Mouse (Mus musculus) CH12.LX (cell line): Measurements from ENCODE around the gene Cd180. TPM values are rescaled to one million over a fixed set of nuclear protein-coding genes. Genes with fewer than 3 reads are reported as not detected.

Experiments used
- DNase-seq: peaks from one replicate; pipeline ENCODE4 v3.0.0-alpha.2; 2013; ENCODE audit errors: extremely low read depth
- H3K27ac ChIP-seq: 2 replicates; pipeline ENCODE4 v1.5.1; 2012; ENCODE audit warnings: low read depth, mild to moderate bottlenecking, control low read depth, moderate library complexity; ENCODE audit not compliant: insufficient read depth
- H3K27me3 ChIP-seq: replicated peaks from 2 replicates; pipeline ENCODE3; 2012; ENCODE audit warnings: inconsistent platforms
- H3K36me3 ChIP-seq, 2 experiments: replicated peaks in 1 of 2; 2 replicates each; pipeline versions ENCODE3 to v1.6.1; 2012; ENCODE audit warnings: inconsistent platforms in 1 of 2, low read length in 1 of 2, mild to moderate bottlenecking in 1 of 2, mixed read lengths in 1 of 2, moderate library complexity in 1 of 2; ENCODE audit not compliant: control insufficient read depth in 1 of 2, insufficient read depth in 1 of 2
- H3K4me1 ChIP-seq, 2 experiments: 2 replicates each; pipeline ENCODE4 v1.6.1; 2012; ENCODE audit warnings: inconsistent platforms in 1 of 2, moderate library complexity in 1 of 2; ENCODE audit not compliant: insufficient read depth in 2 of 2, control insufficient read depth in 1 of 2
- H3K4me2 ChIP-seq: 2 replicates; pipeline ENCODE4 v1.6.1; 2012; ENCODE audit warnings: low read depth, mild to moderate bottlenecking, control low read depth; ENCODE audit not compliant: poor library complexity, insufficient read depth, severe bottlenecking
- H3K4me3 ChIP-seq, 3 experiments: fragments of 150-350 bp in 1 of 3; sonication (generic) in 1 of 3; replicated peaks in 1 of 3; 2 replicates each; pipeline versions ENCODE3 to v1.5.1; 2011 to 2012; ENCODE audit warnings: low read depth in 2 of 3, low read length in 2 of 3, mild to moderate bottlenecking in 2 of 3, moderate library complexity in 2 of 3, control low read depth in 1 of 3, improper control_type of control experiment in 1 of 3, inconsistent platforms in 1 of 3, mixed read lengths in 1 of 3; ENCODE audit not compliant: poor library complexity in 1 of 3
- H3K79me2 ChIP-seq: replicated peaks from 2 replicates; pipeline ENCODE4 v1.6.1; 2012; ENCODE audit warnings: mild to moderate bottlenecking, moderate library complexity; ENCODE audit not compliant: control insufficient read depth, poor library complexity, insufficient read depth, severe bottlenecking; ENCODE audit errors: extremely low read depth
- H3K9ac ChIP-seq: 2 replicates; pipeline ENCODE4 v1.6.1; 2012; ENCODE audit warnings: low read depth, mild to moderate bottlenecking, control low read depth, moderate library complexity; ENCODE audit not compliant: insufficient read depth
- H3K9me3 ChIP-seq: replicated peaks from 2 replicates; pipeline ENCODE3; 2012; ENCODE audit warnings: low read length, inconsistent platforms, mixed read lengths
- BHLHE40 ChIP-seq: IDR thresholded peaks from 2 replicates; pipeline ENCODE4 v1.6.1; 2011; ENCODE audit warnings: mild to moderate bottlenecking, low read depth, low read length, improper control_type of control experiment
- CHD1 ChIP-seq: IDR thresholded peaks from 2 replicates; pipeline ENCODE4 v1.6.1; 2012; ENCODE audit warnings: low read depth, low read length, improper control_type of control experiment, inconsistent platforms
- CHD2 ChIP-seq: IDR thresholded peaks from 2 replicates; pipeline ENCODE4 v1.6.1; 2011; ENCODE audit warnings: low read length, improper control_type of control experiment
- CTCF ChIP-seq, 2 experiments: IDR thresholded peaks in 1 of 2; conservative IDR thresholded peaks in 1 of 2; 2 replicates each; pipeline ENCODE4 v1.5.1; 2011 to 2012; ENCODE audit warnings: low read depth in 2 of 2, low read length in 2 of 2, improper control_type of control experiment in 1 of 2, inconsistent platforms in 1 of 2, mild to moderate bottlenecking in 1 of 2, moderate library complexity in 1 of 2
- E2F4 ChIP-seq: IDR thresholded peaks from 2 replicates; pipeline ENCODE4 v1.6.1; 2011; ENCODE audit warnings: low read depth, low read length, improper control_type of control experiment; ENCODE audit not compliant: insufficient replicate concordance
- EP300 ChIP-seq: IDR thresholded peaks from 2 replicates; pipeline ENCODE4 v1.6.1; 2011; ENCODE audit warnings: low read length, improper control_type of control experiment
- GABPA ChIP-seq: IDR thresholded peaks from 2 replicates; pipeline ENCODE4 v1.6.1; 2012; ENCODE audit warnings: low read depth, low read length, improper control_type of control experiment, inconsistent platforms; ENCODE audit not compliant: insufficient replicate concordance
- HCFC1 ChIP-seq: IDR thresholded peaks from 2 replicates; pipeline ENCODE4 v1.6.1; 2012; ENCODE audit warnings: low read depth, mild to moderate bottlenecking, inconsistent platforms, low read length, improper control_type of control experiment
- IRF4 ChIP-seq: IDR thresholded peaks from 2 replicates; pipeline ENCODE4 v1.6.1; 2014; ENCODE audit warnings: low read depth, mild to moderate bottlenecking, inconsistent platforms, low read length, improper control_type of control experiment
- JUND ChIP-seq: conservative IDR thresholded peaks from 2 replicates; pipeline ENCODE4 v1.6.1; 2011; ENCODE audit warnings: low read depth, low read length, improper control_type of control experiment
- KAT2A ChIP-seq: IDR thresholded peaks from 2 replicates; pipeline ENCODE4 v1.6.1; 2012; ENCODE audit warnings: low read length, improper control_type of control experiment, inconsistent platforms; ENCODE audit not compliant: insufficient replicate concordance
- MAX ChIP-seq: IDR thresholded peaks from 2 replicates; pipeline ENCODE4 v1.6.1; 2011; ENCODE audit warnings: low read length, improper control_type of control experiment
- MAZ ChIP-seq: IDR thresholded peaks from 2 replicates; pipeline ENCODE4 v1.6.1; 2012; ENCODE audit warnings: low read depth, mild to moderate bottlenecking, inconsistent platforms, low read length, improper control_type of control experiment, moderate library complexity
- MEF2A ChIP-seq: IDR thresholded peaks from 2 replicates; pipeline ENCODE4 v1.6.1; 2014; ENCODE audit warnings: low read depth, mild to moderate bottlenecking, inconsistent platforms, low read length, improper control_type of control experiment, borderline replicate concordance
- MXI1 ChIP-seq: IDR thresholded peaks from 2 replicates; pipeline ENCODE4 v1.6.1; 2011; ENCODE audit warnings: mild to moderate bottlenecking, low read depth, low read length, improper control_type of control experiment
- MYC ChIP-seq: IDR thresholded peaks from 2 replicates; pipeline ENCODE4 v1.6.1; 2011; ENCODE audit warnings: low read depth, mild to moderate bottlenecking, improper control_type of control experiment, low read length
- NRF1 ChIP-seq: IDR thresholded peaks from 2 replicates; pipeline ENCODE4 v1.6.1; 2014; ENCODE audit warnings: low read depth, mild to moderate bottlenecking, inconsistent platforms, low read length, improper control_type of control experiment, moderate library complexity
- PAX5 ChIP-seq: IDR thresholded peaks from 2 replicates; pipeline ENCODE4 v1.6.1; 2012; ENCODE audit warnings: low read length, inconsistent platforms, mixed read lengths
- POLR2A ChIP-seq: IDR thresholded peaks from 2 replicates; pipeline ENCODE4 v1.6.1; 2011; ENCODE audit warnings: low read depth, mild to moderate bottlenecking, improper control_type of control experiment, low read length
- POLR2AphosphoS2 ChIP-seq: IDR thresholded peaks from 2 replicates; pipeline ENCODE4 v1.6.1; 2011; ENCODE audit warnings: low read depth, low read length, improper control_type of control experiment
- RCOR1 ChIP-seq: conservative IDR thresholded peaks from 2 replicates; pipeline ENCODE4 v1.6.1; 2012; ENCODE audit warnings: low read depth, mild to moderate bottlenecking, inconsistent platforms, low read length, improper control_type of control experiment
- SIN3A ChIP-seq: IDR thresholded peaks from 2 replicates; pipeline ENCODE4 v1.6.1; 2012; ENCODE audit warnings: low read length, improper control_type of control experiment, inconsistent platforms
- SMC3 ChIP-seq: IDR thresholded peaks from 2 replicates; pipeline ENCODE4 v1.6.1; 2011; ENCODE audit warnings: low read depth, low read length, improper control_type of control experiment
- TCF12 ChIP-seq: IDR thresholded peaks from 2 replicates; pipeline ENCODE4 v1.6.1; 2014; ENCODE audit warnings: low read depth, mild to moderate bottlenecking, inconsistent platforms, low read length, improper control_type of control experiment
- UBTF ChIP-seq: IDR thresholded peaks from 2 replicates; pipeline ENCODE4 v1.6.1; 2012; ENCODE audit warnings: low read depth, mild to moderate bottlenecking, inconsistent platforms, low read length, improper control_type of control experiment, moderate library complexity
- USF1 ChIP-seq: IDR thresholded peaks from 2 replicates; pipeline ENCODE4 v1.6.1; 2014; ENCODE audit warnings: low read depth, mild to moderate bottlenecking, inconsistent platforms, low read length, improper control_type of control experiment
- USF2 ChIP-seq: conservative IDR thresholded peaks from 2 replicates; pipeline ENCODE4 v1.6.1; 2011; ENCODE audit warnings: low read depth, low read length, improper control_type of control experiment
- ZC3H11A ChIP-seq: IDR thresholded peaks from 2 replicates; pipeline ENCODE4 v1.6.1; 2012; ENCODE audit warnings: low read depth, mild to moderate bottlenecking, inconsistent platforms, low read length, improper control_type of control experiment
- ZKSCAN1 ChIP-seq: IDR thresholded peaks from 2 replicates; pipeline ENCODE4 v1.6.1; 2012; ENCODE audit warnings: low read depth, inconsistent platforms, low read length, improper control_type of control experiment, borderline replicate concordance
- ZMIZ1 ChIP-seq: IDR thresholded peaks from 2 replicates; pipeline ENCODE4 v1.6.1; 2012; ENCODE audit warnings: low read depth, mild to moderate bottlenecking, inconsistent platforms, low read length, improper control_type of control experiment
- ZNF384 ChIP-seq: IDR thresholded peaks from 2 replicates; pipeline ENCODE4 v1.6.1; 2012; ENCODE audit warnings: low read depth, low read length, improper control_type of control experiment, inconsistent platforms
- dilution Hi-C: fragments of 300-500 bp; cut with MboI; formaldehyde crosslinking; loops from 2 replicates; pipeline ENCODE4 v1.14.3; 2020; ENCODE audit warnings: low sequenced_read_pairs; ENCODE audit not compliant: extremely low pct_unique_long_range_greater_than_20kb, extremely low pct_ligation_motif_present
- in situ Hi-C: fragments of 300-500 bp; cut with MboI; formaldehyde crosslinking; loops from 3 replicates; pipeline ENCODE4 v1.14.3; 2019; ENCODE audit warnings: low sequenced_read_pairs, low pct_ligation_motif_present, low pct_unique_long_range_greater_than_20kb, mixed read lengths
- polyA plus RNA-seq: library from polyadenylated mRNA; unstranded; fragments of >175 nt; gene quantifications from 2 replicates; pipeline ENCODE4 v1.2.1, GENCODE M21; 2012; ENCODE audit warnings: low read depth; ENCODE audit not compliant: insufficient read length
- total RNA-seq, 2 experiments: library from RNA; depleted of rRNA; stranded (reverse); fragments of 300-350 nt in 1 of 2; fragments of >200 nt in 1 of 2; gene quantifications; 2 replicates each; pipeline ENCODE4 v1.2.3; 2012 to 2014

Gene Cd180
- total and polyA plus RNA-seq, 3 experiments: 34.2 to 232 (median 40.4) TPM

- H3K9ac ChIP-seq: no peak overlapping the region
- no peak for DNase-seq
- H3K4me2 ChIP-seq: no peak overlapping the region
- no peaks in the 10 kb centered on the region for H3K27me3 ChIP-seq
- H3K79me2 ChIP-seq: peaks cover 3% of the 10 kb centered on the region; the same call in 1 of the 2 replicates
- no peak overlapping the region for H3K27ac ChIP-seq
- H3K36me3 ChIP-seq: peaks cover 67 to 83% of the 10 kb centered on the region in 2 experiments
- H3K4me1 ChIP-seq: peaks cover 2 to 20% of the 10 kb centered on the region in 2 experiments
- in situ Hi-C loops: no loop called here
- no peaks in the 10 kb centered on the region for H3K9me3 ChIP-seq
- no peak overlapping the region for H3K4me3 ChIP-seq
- no peak for TF ChIP-seq PAX5
- no peak for TF ChIP-seq MXI1
- TF ChIP-seq JUND: no peak
- no peak for TF ChIP-seq ZC3H11A
- TF ChIP-seq MEF2A: no peak
- no peak for TF ChIP-seq POLR2A
- TF ChIP-seq CHD2: no peak
- TF ChIP-seq BHLHE40: no peak
- TF ChIP-seq KAT2A: no peak
- no peak for TF ChIP-seq ZKSCAN1
- TF ChIP-seq TCF12: no peak
- no peak for TF ChIP-seq SMC3
- TF ChIP-seq, all 38 proteins: peak for 0
- dilution Hi-C loops: no loop called here
Measured at GRCm38 (mm10) chr13:102739720-102740535, 46.6 kb downstream of the Cd180 start.

GRCm38 (mm10) chr13:102744481-102745269, 51.3 kb downstream of the Cd180 start:
- in situ Hi-C loops (no loop called here), dilution Hi-C loops (no loop called here)
- H3K27ac ChIP-seq: 0 out of 2 replicates have a peak overlapping the region, but pooled peaks have one; percentile 2
- peaks cover 2 to 38% of the 10 kb centered on the region in 2 experiments for H3K4me1 ChIP-seq
- H3K4me3 ChIP-seq: no peak overlapping the region
- no peak overlapping the region for H3K9ac ChIP-seq
- no peaks in the 10 kb centered on the region for H3K9me3 ChIP-seq
- H3K36me3 ChIP-seq: peaks cover 50 to 76% of the 10 kb centered on the region in 2 experiments
- no peak overlapping the region for H3K4me2 ChIP-seq
- no peaks in the 10 kb centered on the region for H3K79me2 ChIP-seq
- DNase-seq: peak; percentile 69
- H3K27me3 ChIP-seq: no peaks in the 10 kb centered on the region
- TF ChIP-seq EP300 (no peak), MAX (no peak), UBTF (no peak), ZMIZ1 (no peak), GABPA (no peak), SIN3A (no peak), CTCF (conservative IDR thresholded peaks at IDR 0.05 in 1 of 2, IDR thresholded peaks at IDR 0.05 in 1 of 2; ENCODE audit: low read depth in 2 of 2, low read length in 2 of 2) (peak; percentile 81 to 90), CHD1 (no peak), HCFC1 (no peak), ZNF384 (peak; percentile 98), MXI1 (no peak), RCOR1 (no peak), ZKSCAN1 (no peak), MYC (no peak), IRF4 (no peak), E2F4 (no peak), POLR2AphosphoS2 (no peak), MAZ (no peak; the same call in 1 of the 2 replicates), USF2 (no peak), NRF1 (no peak), USF1 (no peak)
